Mouse (Mus musculus): ENCODE measurements around the gene Gm20431. TPM values are rescaled to one million over a fixed set of nuclear protein-coding genes. Genes with fewer than 3 reads are reported as not detected.

Gene Gm20431
- total and polyA plus RNA-seq, 2 experiments from 2014 or later: 9.8 to 10.7 TPM

- no peak for DNase-seq (ENCODE audit: low spot score)
These were observed 63.7 kb downstream of the Gm20431 start for GRCm38 (mm10) chr2:167597492-167598186.

GRCm38 (mm10) chr2:167596726-167597491 is 64.4 kb downstream of the Gm20431 start:
- TF ChIP-seq CTCF (IDR thresholded peaks at IDR 0.05; ENCODE audit: low read depth): no peak
- WGBS: 38% methylated on average over 27 of the region's 27 CpGs
- no peaks in the 10 kb centered on the region for H3K36me3 ChIP-seq (ENCODE audit: insufficient read depth, low read length)
- H3K4me2 ChIP-seq (ENCODE audit: low read depth, low read length): peak overlapping the region; percentile 22; the same call in 1 of the 2 replicates
- H3K4me1 ChIP-seq (ENCODE audit: insufficient read depth, low read length): no peaks in the 10 kb centered on the region
- DNase-seq (ENCODE audit: low spot score) (no peak), ATAC-seq (no peak)
- H3K27me3 ChIP-seq (ENCODE audit: insufficient read depth, low read length): no peaks in the 10 kb centered on the region; the same call in 1 of the 2 replicates
- H3K9ac ChIP-seq (replicated peaks; ENCODE audit: low read length): 0 out of 2 replicates have a peak overlapping the region, but pooled peaks have one; percentile 19
- no peak overlapping the region; the same call in 1 of the 2 replicates for H3K27ac ChIP-seq
- no peak overlapping the region for H3K4me3 ChIP-seq (ENCODE audit: low read length)
- H3K9me3 ChIP-seq (ENCODE audit: low read length): no peaks in the 10 kb centered on the region

More at GRCm38 (mm10) chr2:167597492-167598186, 63.7 kb downstream of the Gm20431 start:
- no peaks in the 10 kb centered on the region for H3K36me3 ChIP-seq (ENCODE audit: insufficient read depth, low read length)
- H3K4me2 ChIP-seq (ENCODE audit: low read depth, low read length): peak overlapping the region; percentile 22
- no peak overlapping the region; the same call in 1 of the 2 replicates for H3K27ac ChIP-seq
- no peaks in the 10 kb centered on the region; the same call in 1 of the 2 replicates for H3K27me3 ChIP-seq (ENCODE audit: insufficient read depth, low read length)
- peak; percentile 53; the same call in 1 of the 2 replicates for ATAC-seq
- H3K9ac ChIP-seq (replicated peaks; ENCODE audit: low read length): peak overlapping the region; percentile 19; the same call in 1 of the 2 replicates
- no peaks in the 10 kb centered on the region for H3K9me3 ChIP-seq (ENCODE audit: low read length)
- H3K4me1 ChIP-seq (ENCODE audit: insufficient read depth, low read length): no peaks in the 10 kb centered on the region
- H3K4me3 ChIP-seq (ENCODE audit: low read length): no peak overlapping the region
- 35% methylated on average over 36 of the region's 40 CpGs for WGBS
- TF ChIP-seq CTCF (IDR thresholded peaks at IDR 0.05; ENCODE audit: low read depth): no peak

DNA sequence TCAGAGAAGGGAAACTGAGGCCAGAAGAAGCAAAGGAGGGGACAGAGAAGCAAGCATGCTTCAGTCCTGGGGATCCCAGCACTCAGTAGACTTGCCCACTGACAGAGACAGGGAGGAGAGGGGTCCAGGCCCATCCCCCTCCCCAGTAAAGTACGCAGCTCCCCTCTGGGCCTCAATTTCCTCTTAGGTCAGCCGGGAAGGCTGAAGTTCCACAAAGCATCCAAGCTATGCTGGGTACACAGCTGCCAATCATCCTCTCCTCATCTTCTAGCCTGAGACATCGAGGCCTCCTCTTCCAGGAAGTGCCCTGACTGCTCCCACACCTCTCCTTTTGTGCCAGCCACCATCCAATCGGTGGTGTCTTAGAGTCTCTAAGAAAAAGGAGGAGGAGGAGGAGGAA is 65.0 kb downstream of the Gm20431 start:
- DNase-seq (ENCODE audit: low spot score) (no peak), ATAC-seq (no peak)
- Histone ChIP-seq H3K36me3 (ENCODE audit: insufficient read depth, low read length) (no peaks in the 10 kb centered on the region), H3K4me1 (ENCODE audit: insufficient read depth, low read length) (no peaks in the 10 kb centered on the region), H3K9ac (replicated peaks; ENCODE audit: low read length) (no peak overlapping the region), H3K4me3 (ENCODE audit: low read length) (no peak overlapping the region), H3K27me3 (ENCODE audit: insufficient read depth, low read length) (no peaks in the 10 kb centered on the region; the same call in 1 of the 2 replicates), H3K9me3 (ENCODE audit: low read length) (no peaks in the 10 kb centered on the region), H3K27ac (no peak overlapping the region), H3K4me2 (ENCODE audit: low read depth, low read length) (no peak overlapping the region)
- no peak for TF ChIP-seq CTCF (IDR thresholded peaks at IDR 0.05; ENCODE audit: low read depth)
- 69% methylated on average over 3 of the region's 4 CpGs for WGBS

DNA sequence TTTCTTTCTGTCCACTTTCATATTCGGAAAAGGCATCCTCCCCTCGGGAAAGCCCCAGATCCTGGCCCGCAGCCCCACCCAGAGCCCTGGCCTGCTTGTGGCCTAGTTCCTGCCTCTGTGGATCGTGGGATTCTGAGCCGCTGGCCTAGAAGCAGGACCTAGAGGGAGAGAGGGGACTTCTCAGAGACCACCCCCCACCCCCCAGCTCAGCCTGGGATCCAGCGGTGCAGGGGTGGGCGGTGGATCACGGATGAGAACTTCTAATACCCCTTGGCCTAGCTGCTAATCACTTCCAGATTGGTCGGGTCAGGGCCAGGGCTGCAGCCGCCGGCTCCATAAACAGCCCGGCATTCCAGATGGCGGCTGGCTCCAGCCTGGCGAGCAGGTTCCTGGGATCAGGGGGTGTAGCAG is 65.5 kb downstream of the Gm20431 start:
- Histone ChIP-seq H3K27ac (0 out of 2 replicates have a peak overlapping the region, but pooled peaks have one; percentile 20), H3K4me1 (ENCODE audit: insufficient read depth, low read length) (no peaks in the 10 kb centered on the region), H3K36me3 (ENCODE audit: insufficient read depth, low read length) (no peaks in the 10 kb centered on the region), H3K27me3 (ENCODE audit: insufficient read depth, low read length) (no peaks in the 10 kb centered on the region; the same call in 1 of the 2 replicates), H3K9ac (replicated peaks; ENCODE audit: low read length) (no peak overlapping the region), H3K9me3 (ENCODE audit: low read length) (no peaks in the 10 kb centered on the region), H3K4me2 (ENCODE audit: low read depth, low read length) (no peak overlapping the region), H3K4me3 (ENCODE audit: low read length) (no peak overlapping the region)
- no peak for TF ChIP-seq CTCF (IDR thresholded peaks at IDR 0.05; ENCODE audit: low read depth)
- peak; percentile 58 for DNase-seq (ENCODE audit: low spot score)
- 46% methylated on average over 14 of the region's 14 CpGs for WGBS
- peak; percentile 10; the same call in 1 of the 2 replicates for ATAC-seq

DNA sequence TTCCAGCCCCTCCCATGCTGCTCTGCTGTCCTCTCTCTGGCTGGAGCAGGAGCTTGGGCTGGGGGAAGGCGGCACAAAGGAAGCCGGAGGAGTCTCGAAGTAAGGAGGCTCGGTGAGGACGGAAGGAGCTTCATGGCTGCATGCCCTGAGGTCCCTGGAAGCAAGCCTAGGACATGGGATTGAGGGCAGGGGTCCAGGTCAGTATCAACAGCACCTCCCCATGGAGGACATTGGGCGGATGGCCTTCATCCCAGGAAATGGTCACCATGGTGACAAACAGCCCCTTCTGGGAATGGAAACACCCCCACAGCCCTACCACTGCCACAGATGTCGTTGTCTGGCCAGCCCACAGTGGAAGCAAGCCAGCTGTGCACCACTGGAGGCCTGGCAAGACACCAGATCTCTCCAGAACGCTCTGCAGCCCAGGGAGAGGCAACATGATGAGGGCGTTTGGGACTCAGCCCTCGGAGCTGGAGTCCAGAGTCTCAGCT is 66.8 kb downstream of the Gm20431 start:
- no peak overlapping the region for H3K4me3 ChIP-seq (ENCODE audit: low read length)
- H3K27ac ChIP-seq: peak overlapping the region; percentile 46; the same call in 1 of the 2 replicates
- TF ChIP-seq CTCF (IDR thresholded peaks at IDR 0.05; ENCODE audit: low read depth): peak; percentile 48; the same call in 1 of the 2 replicates
- no peaks in the 10 kb centered on the region for H3K36me3 ChIP-seq (ENCODE audit: insufficient read depth, low read length)
- DNase-seq (ENCODE audit: low spot score): peak; percentile 84
- WGBS: 19% methylated on average over 10 of the region's 10 CpGs
- peak; percentile 78 for ATAC-seq
- no peaks in the 10 kb centered on the region for H3K9me3 ChIP-seq (ENCODE audit: low read length)
- H3K4me1 ChIP-seq (ENCODE audit: insufficient read depth, low read length): no peaks in the 10 kb centered on the region
- H3K4me2 ChIP-seq (ENCODE audit: low read depth, low read length): no peak overlapping the region
- H3K9ac ChIP-seq (replicated peaks; ENCODE audit: low read length): no peak overlapping the region
- H3K27me3 ChIP-seq (ENCODE audit: insufficient read depth, low read length): no peaks in the 10 kb centered on the region; the same call in 1 of the 2 replicates

GRCm38 (mm10) chr2:167593551-167594250 is 67.6 kb downstream of the Gm20431 start:
- H3K27me3 ChIP-seq (ENCODE audit: insufficient read depth, low read length): no peaks in the 10 kb centered on the region; the same call in 1 of the 2 replicates
- no peaks in the 10 kb centered on the region for H3K36me3 ChIP-seq (ENCODE audit: insufficient read depth, low read length)
- DNase-seq (ENCODE audit: low spot score) (no peak), ATAC-seq (no peak)
- H3K9ac ChIP-seq (replicated peaks; ENCODE audit: low read length): no peak overlapping the region
- H3K4me1 ChIP-seq (ENCODE audit: insufficient read depth, low read length): no peaks in the 10 kb centered on the region; the same call in 1 of the 2 replicates
- H3K4me2 ChIP-seq (ENCODE audit: low read depth, low read length): no peak overlapping the region
- TF ChIP-seq CTCF (IDR thresholded peaks at IDR 0.05; ENCODE audit: low read depth): no peak
- no peaks in the 10 kb centered on the region for H3K9me3 ChIP-seq (ENCODE audit: low read length)
- no peak overlapping the region for H3K4me3 ChIP-seq (ENCODE audit: low read length)
- 61% methylated on average over 4 of the region's 4 CpGs for WGBS
- H3K27ac ChIP-seq: peak overlapping the region; percentile 46
